Mouse (Mus musculus) liver, embryonic 16.5 days (tissue): ENCODE measurements around the gene Gp1bb. TPM values are rescaled to one million over a fixed set of nuclear protein-coding genes. Genes with fewer than 3 reads are reported as not detected.

Source experiments
- ATAC-seq: fragments of 200-750 bp; cut with Nextera tagmentation; 2 replicates; pipeline ENCODE4 v1.8.0; 2017; ENCODE audit warnings: low read depth, mild to moderate bottlenecking, moderate number of reproducible peaks, moderate library complexity
- H3K27ac ChIP-seq: fragments of 300-500 bp; sonication (generic); 2 replicates; pipeline ENCODE4 v1.5.1; 2014; ENCODE audit warnings: mild to moderate bottlenecking, low read length
- H3K27me3 ChIP-seq: fragments of 300-500 bp; sonication (generic); 2 replicates; pipeline ENCODE4 v1.6.1; 2014; ENCODE audit warnings: low read depth, low read length, mixed read lengths; ENCODE audit not compliant: control insufficient read depth, insufficient read depth
- H3K36me3 ChIP-seq: fragments of 300-500 bp; sonication (generic); 2 replicates; pipeline ENCODE4 v1.6.1; 2014; ENCODE audit warnings: mild to moderate bottlenecking; ENCODE audit not compliant: control insufficient read depth, insufficient read depth
- H3K4me1 ChIP-seq: fragments of 300-500 bp; sonication (generic); 2 replicates; pipeline ENCODE4 v1.6.1; 2014; ENCODE audit warnings: low read depth, low read length, mixed read lengths; ENCODE audit not compliant: control insufficient read depth
- H3K4me2 ChIP-seq: fragments of 300-500 bp; sonication (generic); 2 replicates; pipeline ENCODE4 v1.6.1; 2014; ENCODE audit warnings: low read depth, low read length, mixed read lengths
- H3K4me3 ChIP-seq: fragments of 300-500 bp; sonication (generic); 2 replicates; pipeline ENCODE4 v1.5.1; 2014; ENCODE audit warnings: low read depth, mild to moderate bottlenecking, low read length
- H3K9ac ChIP-seq: fragments of 300-500 bp; sonication (generic); 2 replicates; pipeline ENCODE4 v1.6.1; 2014; ENCODE audit warnings: low read depth, low read length
- H3K9me3 ChIP-seq: fragments of 300-500 bp; sonication (generic); replicated peaks from 2 replicates; pipeline ENCODE4 v1.6.1; 2016; ENCODE audit warnings: low read length; ENCODE audit not compliant: control insufficient read depth
- WGBS: fragments of 180-500 bp; shearing (Covaris S2); extraction: QIAGEN DNeasy Blood & Tissue Kit; methylation state at CpG from one replicate; pipeline ENCODE4 v1.1.7; 2014; ENCODE audit not compliant: insufficient replicate concordance; 5-methylcytosine and 5-hydroxymethylcytosine counted together
- polyA plus RNA-seq: library from polyadenylated mRNA; unstranded; fragments of >200 nt; fragmentation: Nextera tagmentation; extraction: Ambion mirVana; gene quantifications from 2 replicates; pipeline ENCODE4 v1.2.1, GENCODE M21; 2015

Gene Gp1bb
- polyA plus RNA-seq, 1 experiment from 2014 or later = 18.2 TPM

DNA sequence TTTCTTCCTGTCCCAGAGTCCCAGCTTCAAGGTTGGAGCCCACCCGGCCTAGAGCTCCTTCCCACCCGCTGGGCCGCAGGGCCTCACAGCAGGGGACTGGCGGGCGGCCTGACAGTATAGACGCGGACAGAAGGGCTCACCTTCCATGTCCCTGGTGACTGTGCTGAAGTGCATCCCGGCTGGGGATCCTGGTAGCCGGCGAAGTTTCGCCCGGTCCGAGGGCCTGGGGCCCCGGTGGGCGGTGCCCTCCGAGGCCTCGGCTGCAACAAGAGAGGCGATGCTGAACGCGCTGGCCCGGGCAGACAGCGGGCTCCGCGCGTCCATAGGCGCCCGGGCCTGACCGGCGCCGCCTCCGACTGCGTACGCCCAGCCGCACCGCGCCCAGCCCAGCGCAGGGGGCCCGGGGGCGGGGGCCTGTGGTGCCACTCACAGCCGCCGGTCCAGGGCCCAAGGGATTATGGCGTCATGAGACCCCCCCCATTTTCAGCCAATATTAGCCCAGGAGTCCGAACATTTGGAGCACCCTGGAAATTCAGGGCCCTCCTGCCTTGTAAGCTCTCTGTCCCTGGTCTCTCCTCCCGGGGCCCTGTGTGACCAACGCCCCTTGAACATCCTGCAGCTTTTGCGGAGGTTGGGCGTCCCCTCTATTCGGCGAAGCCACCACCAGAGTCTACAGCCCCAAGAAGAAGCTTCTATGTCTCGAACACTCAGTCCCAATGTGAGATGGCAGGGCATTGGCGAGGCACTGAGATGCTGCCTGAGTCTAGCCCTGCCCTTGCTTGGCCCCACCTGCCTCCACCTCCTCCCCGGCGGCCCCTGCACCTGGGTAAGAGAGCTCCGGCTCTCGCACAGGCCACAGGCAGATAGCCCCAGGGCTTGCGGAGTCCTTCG is 34.1 kb downstream of the Gp1bb start:
- H3K36me3 ChIP-seq = no peaks in the 10 kb centered on the region
- 2% methylated on average over 57 of the region's 57 CpGs for WGBS
- H3K27ac ChIP-seq = no peak overlapping the region
- no peak overlapping the region for H3K9ac ChIP-seq
- H3K4me2 ChIP-seq = no peak overlapping the region
- H3K9me3 ChIP-seq = no peaks in the 10 kb centered on the region
- ATAC-seq = no peak
- no peak overlapping the region for H3K4me3 ChIP-seq
- H3K4me1 ChIP-seq = peaks cover 8% of the 10 kb centered on the region
- peaks cover 97% of the 10 kb centered on the region for H3K27me3 ChIP-seq

DNA sequence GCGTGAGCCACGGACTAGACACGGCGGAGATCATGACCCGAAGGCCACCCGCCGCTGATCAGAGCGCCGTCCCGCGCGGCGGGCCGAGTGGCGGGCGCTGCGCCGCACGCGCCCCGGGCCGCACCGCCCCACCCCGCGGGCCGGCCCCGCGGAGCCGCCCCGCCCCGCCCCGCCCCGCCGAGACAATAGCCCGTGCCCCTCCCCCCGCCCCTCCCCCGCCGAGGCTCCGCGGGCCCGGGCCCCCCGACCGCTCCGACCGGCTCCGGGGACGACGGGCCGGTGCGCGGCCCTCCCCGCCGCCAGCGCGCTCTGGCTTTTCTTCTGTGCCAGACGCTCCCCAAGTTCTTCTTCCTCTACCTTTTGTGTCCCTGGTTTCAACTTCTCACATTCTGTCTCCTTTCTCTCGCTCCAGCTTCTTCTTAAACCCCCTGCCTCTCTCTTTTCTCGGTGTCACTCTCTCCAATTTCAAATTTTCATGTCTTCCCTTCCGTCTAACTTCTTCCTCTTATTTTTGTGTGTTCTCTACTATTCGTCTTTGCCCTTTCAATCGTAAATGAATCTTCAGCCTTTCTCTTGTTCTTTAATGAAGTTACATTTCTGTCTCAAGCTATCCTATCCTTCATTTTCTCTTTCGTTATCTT is 35.2 kb downstream of the Gp1bb start:
- Histone ChIP-seq H3K9ac (no peak overlapping the region), H3K9me3 (no peaks in the 10 kb centered on the region), H3K4me1 (peaks cover 8% of the 10 kb centered on the region), H3K4me2 (peak overlapping the region; percentile 41), H3K27ac (no peak overlapping the region), H3K36me3 (no peaks in the 10 kb centered on the region), H3K27me3 (peaks cover 100% of the 10 kb centered on the region), H3K4me3 (peak overlapping the region; percentile 31; the same call in 1 of the 2 replicates)
- no peak for ATAC-seq
- 2% methylated on average over 29 of the region's 62 CpGs for WGBS

GRCm38 (mm10) chr16:18586076-18586905 is 35.9 kb downstream of the Gp1bb start:
- H3K27me3 ChIP-seq = peaks cover 100% of the 10 kb centered on the region
- H3K4me2 ChIP-seq = peak overlapping the region; percentile 41
- ATAC-seq = no peak
- no peak overlapping the region for H3K27ac ChIP-seq
- peaks cover 4% of the 10 kb centered on the region for H3K4me1 ChIP-seq
- peak overlapping the region; percentile 31; the same call in 1 of the 2 replicates for H3K4me3 ChIP-seq
- H3K9ac ChIP-seq = no peak overlapping the region
- H3K36me3 ChIP-seq = no peaks in the 10 kb centered on the region
- 2% methylated on average over 68 of the region's 83 CpGs for WGBS
- H3K9me3 ChIP-seq = no peaks in the 10 kb centered on the region

DNA sequence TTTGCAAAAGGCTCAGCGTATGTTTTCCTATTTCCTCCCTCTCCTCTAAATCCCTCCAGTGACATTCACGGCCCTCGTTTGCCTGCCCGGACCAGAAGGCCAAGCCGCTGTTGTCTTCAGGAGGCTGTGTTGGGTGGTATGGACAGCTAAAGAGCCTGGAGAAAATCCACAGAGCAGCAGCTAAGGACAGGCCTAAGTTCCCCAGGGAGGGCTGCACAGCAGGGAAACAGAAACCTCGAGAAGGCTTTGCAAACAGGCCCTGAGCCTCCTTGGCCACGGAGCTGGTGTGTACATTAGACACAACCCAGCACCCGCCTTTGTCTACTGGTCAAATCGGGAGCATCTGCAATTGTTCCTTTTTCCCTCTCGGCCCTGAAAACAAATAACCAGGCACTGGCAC is 36.5 kb downstream of the Gp1bb start:
- Histone ChIP-seq H3K9ac (no peak overlapping the region), H3K9me3 (no peaks in the 10 kb centered on the region), H3K4me2 (no peak overlapping the region), H3K27ac (no peak overlapping the region), H3K4me1 (peaks cover 4% of the 10 kb centered on the region), H3K4me3 (no peak overlapping the region), H3K36me3 (no peaks in the 10 kb centered on the region), H3K27me3 (peaks cover 100% of the 10 kb centered on the region)
- 10% methylated on average over 10 of the region's 10 CpGs for WGBS
- no peak for ATAC-seq

GRCm38 (mm10) chr16:18584901-18585510 is 37.2 kb downstream of the Gp1bb start:
- WGBS = 28% methylated on average over 10 of the region's 10 CpGs
- Histone ChIP-seq H3K36me3 (no peaks in the 10 kb centered on the region), H3K27ac (no peak overlapping the region), H3K4me2 (no peak overlapping the region), H3K27me3 (peaks cover 100% of the 10 kb centered on the region), H3K9ac (no peak overlapping the region), H3K4me1 (peaks cover 4% of the 10 kb centered on the region), H3K4me3 (no peak overlapping the region), H3K9me3 (no peaks in the 10 kb centered on the region)
- no peak for ATAC-seq

DNA sequence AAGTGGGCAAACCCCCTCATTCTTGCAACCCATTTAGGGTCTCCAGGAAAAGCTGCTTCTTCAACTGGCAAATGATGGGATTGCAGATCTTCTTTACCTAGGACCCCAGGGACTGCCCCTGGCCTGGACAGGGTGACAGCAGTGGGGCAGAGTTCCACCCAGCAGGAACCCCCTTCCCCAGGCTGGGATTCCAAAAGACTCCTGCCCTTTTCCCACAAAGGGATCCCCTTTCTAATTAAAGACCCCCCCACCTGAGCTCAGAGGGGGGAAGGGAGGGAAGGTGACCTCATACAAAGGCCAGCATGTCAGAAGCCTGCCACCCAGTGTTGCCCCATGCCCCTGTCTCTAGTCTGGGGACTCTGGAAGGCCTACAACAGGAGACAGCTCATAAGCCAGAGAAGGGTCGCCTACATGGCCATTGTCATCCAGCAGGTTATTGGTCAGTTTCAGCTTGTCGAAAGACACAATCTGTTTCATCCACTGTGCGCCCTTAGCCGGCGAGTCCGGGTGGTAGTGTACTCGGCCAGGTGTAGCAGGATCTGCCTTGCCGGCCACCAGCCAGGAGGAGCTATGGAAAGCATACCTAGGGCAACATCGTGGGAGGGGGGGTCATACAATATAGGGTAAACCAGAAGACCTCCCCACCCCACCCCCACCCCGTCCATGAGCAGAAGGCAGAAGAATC is 38.4 kb downstream of the Gp1bb start:
- no peak overlapping the region for H3K4me3 ChIP-seq
- no peak for ATAC-seq
- no peak overlapping the region for H3K4me2 ChIP-seq
- H3K27me3 ChIP-seq = peaks cover 96% of the 10 kb centered on the region
- H3K27ac ChIP-seq = no peak overlapping the region
- peaks cover 4% of the 10 kb centered on the region for H3K4me1 ChIP-seq
- no peak overlapping the region for H3K9ac ChIP-seq
- H3K9me3 ChIP-seq = no peaks in the 10 kb centered on the region
- WGBS = 39% methylated on average over 10 of the region's 10 CpGs
- H3K36me3 ChIP-seq = no peaks in the 10 kb centered on the region

DNA sequence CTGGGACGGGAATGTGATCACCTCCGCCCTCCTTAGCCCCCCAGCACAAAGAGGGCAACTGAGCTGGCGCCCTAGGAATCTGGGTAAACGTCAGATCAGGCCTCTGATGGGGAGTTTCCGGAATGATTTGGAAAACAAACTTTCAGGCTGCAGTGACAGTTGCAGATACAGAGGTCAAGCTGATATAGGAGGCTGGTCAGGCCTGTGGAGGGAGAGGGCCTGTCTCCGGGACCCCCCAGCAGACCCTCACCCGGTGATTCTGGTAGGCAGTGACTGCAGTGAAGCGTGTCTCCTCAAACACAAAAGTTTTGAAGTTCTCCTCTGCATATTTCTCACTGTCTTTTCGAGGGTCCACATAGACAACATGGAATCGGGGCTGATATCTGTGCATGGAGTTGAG is 39.0 kb downstream of the Gp1bb start:
- 17% methylated on average over 10 of the region's 10 CpGs for WGBS
- ATAC-seq = no peak

DNA sequence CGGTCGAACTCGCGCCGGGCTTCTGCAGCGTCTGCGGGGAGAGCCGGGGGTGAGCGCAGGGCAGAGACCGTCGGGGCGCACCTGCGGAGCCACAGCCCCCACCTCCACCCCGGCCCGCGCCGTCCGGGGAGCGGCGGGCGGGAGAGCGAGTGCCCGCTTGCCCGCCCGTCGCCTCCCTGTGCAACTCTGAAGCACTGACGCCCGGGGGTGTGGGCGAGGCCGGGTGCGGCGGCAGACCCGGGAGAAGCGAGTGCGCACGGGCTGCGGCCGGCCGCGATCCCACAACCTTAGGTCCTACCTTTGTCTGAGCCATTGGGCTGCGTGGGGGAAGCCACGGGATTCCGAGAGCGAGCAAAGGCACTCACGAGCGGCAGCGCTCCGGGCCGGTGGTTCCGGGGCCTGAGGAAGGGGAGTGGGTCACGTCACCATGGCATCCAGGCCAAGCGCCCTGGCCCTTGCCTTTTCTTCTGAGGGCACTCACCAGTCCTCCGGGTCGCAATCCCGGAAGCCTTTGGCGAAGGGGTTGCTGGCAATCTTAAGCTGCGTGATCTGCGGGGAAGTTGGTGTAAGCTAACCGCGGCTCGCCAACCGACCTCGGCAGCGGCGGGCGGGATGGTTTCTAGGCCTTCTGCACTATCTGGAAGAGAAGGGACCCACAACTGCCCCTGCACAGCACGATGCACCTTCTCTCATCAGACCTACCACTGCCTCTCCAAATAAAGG is 39.6 kb downstream of the Gp1bb start:
- H3K4me2 ChIP-seq = peak overlapping the region; percentile 48
- H3K27ac ChIP-seq = no peak overlapping the region
- no peak overlapping the region for H3K4me3 ChIP-seq
- ATAC-seq = no peak
- H3K9ac ChIP-seq = no peak overlapping the region
- no peaks in the 10 kb centered on the region for H3K9me3 ChIP-seq
- 1% methylated on average over 63 of the region's 67 CpGs for WGBS
- H3K27me3 ChIP-seq = peaks cover 89% of the 10 kb centered on the region
- H3K36me3 ChIP-seq = no peaks in the 10 kb centered on the region
- H3K4me1 ChIP-seq = peaks cover 4% of the 10 kb centered on the region

More for the DNA sequence above, 39.0 kb downstream of the Gp1bb start:
- Histone ChIP-seq H3K27ac (no peak overlapping the region), H3K4me2 (no peak overlapping the region), H3K4me1 (peaks cover 4% of the 10 kb centered on the region), H3K36me3 (no peaks in the 10 kb centered on the region), H3K9ac (no peak overlapping the region), H3K27me3 (peaks cover 93% of the 10 kb centered on the region), H3K9me3 (no peaks in the 10 kb centered on the region), H3K4me3 (no peak overlapping the region)
